Mouse (Mus musculus): Measurements from ENCODE around the gene Dnm3.

DNA sequence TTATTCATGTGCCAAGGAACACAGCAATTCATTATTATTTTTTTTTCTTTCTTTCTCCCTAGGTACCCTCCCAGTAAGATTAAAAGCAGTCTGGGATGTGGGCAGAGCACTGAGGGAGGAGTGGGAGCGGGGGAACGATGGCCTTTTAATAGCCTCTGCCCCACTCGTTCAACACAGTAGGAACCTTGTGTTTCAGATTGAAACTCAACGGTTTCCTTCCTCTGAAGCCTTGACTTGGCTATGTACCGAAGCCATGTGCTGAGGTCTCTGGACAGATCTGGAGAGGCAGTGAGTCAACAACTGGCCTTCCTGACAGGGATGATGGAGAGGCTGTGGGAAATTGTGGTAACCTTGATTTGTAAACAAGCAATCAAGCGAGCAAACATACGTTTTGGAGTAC lies 438.0 kb downstream of the Dnm3 start:
- TF ChIP-seq E2F4 (IDR thresholded peaks at IDR 0.05; ENCODE audit: insufficient read depth), result no peak
- TF ChIP-seq TCF3 (IDR thresholded peaks at IDR 0.05; ENCODE audit: insufficient read length, low read depth), result no peak
- no peak for TF ChIP-seq POLR2A (IDR thresholded peaks at IDR 0.05; ENCODE audit: insufficient read length, low read depth)
- TF ChIP-seq MYOD1 (IDR thresholded peaks at IDR 0.05; ENCODE audit: control insufficient read depth in 1 of 3, insufficient read length in 2 of 3, low read depth in 2 of 3), result no peak
